Mouse (Mus musculus) layer of hippocampus, adult 18-20 months (tissue): Measurements from ENCODE around the gene Msmo1. TPM values are rescaled to one million over a fixed set of nuclear protein-coding genes. Genes with fewer than 3 reads are reported as not detected.

ENCODE experiments used
- DNase-seq, 2 experiments: peaks; one replicate each; pipeline ENCODE4 v3.0.0; 2022; ENCODE audit warnings: low spot score in 2 of 2
- long read RNA-seq: library from polyadenylated mRNA; stranded (forward); transcript quantifications from one replicate; pipeline ENCODE4 v2.0.0, GENCODE M21; 2021
- total RNA-seq, 2 experiments: library from RNA; stranded (reverse); gene quantifications; 2 replicates each; pipeline ENCODE4 v1.2.3; 2021

The Msmo1 gene
- total RNA-seq = 10 to 100 TPM; 86.1 to 89.9 TPM
- long read RNA-seq, transcript Msmo1-201 (6 exons, 2,044 nt) = major isoform, 131 of 142 reads
- long read RNA-seq, partial matches to known transcripts = 5 of 142 reads
- long read RNA-seq, other reads (novel, unspliced or antisense) = 6 of 142 reads

GRCm38 (mm10) chr8:64733271-64733943, at the start of gene Msmo1:
Msmo1 (minus strand) TSS chr8:64733792.
- DNase-seq = peak; percentile 98 to 99

GRCm38 (mm10) chr8:64781947-64782346, 48.4 kb upstream of the Msmo1 start:
- no peak for DNase-seq

DNA sequence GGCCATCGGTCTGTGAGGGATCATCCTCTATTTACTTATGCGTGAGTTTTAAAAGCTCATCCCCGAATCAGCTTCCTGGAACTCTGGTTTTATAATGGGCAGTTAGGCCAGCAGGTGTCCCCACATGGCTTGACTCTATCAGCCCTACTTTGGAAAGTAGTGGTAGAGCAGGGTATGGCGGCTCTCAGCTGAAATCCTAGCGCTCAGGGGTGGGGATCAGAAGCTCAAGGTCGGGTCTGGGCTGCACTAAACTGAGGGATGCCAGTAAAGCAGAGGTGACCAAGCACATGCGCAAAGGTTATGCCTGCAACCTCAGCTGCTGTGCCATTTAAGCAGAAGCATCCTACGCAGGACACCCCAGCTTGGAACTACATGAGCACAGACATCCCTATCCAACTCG, 44.3 kb upstream of the Msmo1 start:
- DNase-seq = no peak

DNA sequence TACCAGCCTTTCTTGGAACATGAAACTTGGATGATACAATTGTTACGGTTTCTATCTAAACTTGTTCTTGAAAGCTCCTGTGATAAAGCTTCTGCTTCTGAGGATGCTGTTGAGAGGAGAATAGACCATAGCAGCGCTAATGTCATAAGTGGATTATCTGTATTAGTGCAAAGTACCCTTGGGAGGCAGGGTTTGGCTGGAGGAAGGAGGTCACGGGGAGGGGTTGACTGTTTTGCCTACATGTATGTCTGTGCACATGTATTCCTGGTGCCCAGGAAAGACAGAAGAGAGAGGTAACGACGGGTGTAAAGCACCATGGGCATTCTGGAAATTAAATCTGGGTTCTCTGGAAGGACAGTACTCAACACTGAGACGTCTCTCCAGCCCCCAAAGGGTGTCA, 40.5 kb upstream of the Msmo1 start:
- DNase-seq = no peak

DNA sequence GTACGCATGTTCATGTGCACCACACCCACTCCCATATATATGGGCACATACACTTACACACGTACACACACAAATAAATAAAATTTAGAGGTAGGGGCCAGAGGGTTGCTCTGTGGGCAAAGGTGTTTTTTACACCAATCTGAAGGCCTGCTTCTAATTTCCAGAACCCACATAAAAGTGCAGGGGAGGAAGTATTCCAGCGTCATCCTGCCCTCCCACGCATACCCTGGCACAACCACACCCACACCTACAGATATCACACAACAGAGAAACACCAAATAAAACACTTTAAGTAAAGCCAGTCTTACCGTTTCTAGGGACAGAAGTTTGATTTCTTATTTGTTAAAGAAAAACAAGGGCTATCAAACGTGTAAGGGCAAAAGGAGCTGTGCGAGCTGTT, 37.2 kb upstream of the Msmo1 start:
- DNase-seq = no peak

DNA sequence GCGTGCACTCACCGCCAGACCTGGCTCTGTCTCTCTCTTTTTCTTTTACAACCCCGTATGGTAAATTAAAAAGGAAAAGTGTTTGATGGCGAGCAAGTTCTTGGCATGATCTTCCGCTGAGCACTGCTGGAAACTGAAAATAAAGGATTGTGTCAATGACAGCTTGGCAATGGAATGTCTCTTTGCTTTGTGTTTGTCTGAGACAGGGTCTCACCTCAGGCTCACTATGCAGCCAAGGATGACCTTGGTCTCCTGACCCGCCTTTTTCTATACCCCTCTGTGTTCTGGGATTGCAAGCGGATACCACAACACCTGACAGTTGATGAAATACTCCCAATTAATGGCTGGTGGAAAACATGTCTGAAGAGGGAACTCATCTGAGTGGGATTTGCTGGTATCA, 36.0 kb upstream of the Msmo1 start:
- no peak for DNase-seq

- no peak for DNase-seq
Observed at GRCm38 (mm10) chr8:64768645-64769044, 35.1 kb upstream of the Msmo1 start.

GRCm38 (mm10) chr8:64767047-64767446, 33.5 kb upstream of the Msmo1 start:
- no peak for DNase-seq

GRCm38 (mm10) chr8:64764075-64764474, 30.5 kb upstream of the Msmo1 start:
- no peak for DNase-seq

DNA sequence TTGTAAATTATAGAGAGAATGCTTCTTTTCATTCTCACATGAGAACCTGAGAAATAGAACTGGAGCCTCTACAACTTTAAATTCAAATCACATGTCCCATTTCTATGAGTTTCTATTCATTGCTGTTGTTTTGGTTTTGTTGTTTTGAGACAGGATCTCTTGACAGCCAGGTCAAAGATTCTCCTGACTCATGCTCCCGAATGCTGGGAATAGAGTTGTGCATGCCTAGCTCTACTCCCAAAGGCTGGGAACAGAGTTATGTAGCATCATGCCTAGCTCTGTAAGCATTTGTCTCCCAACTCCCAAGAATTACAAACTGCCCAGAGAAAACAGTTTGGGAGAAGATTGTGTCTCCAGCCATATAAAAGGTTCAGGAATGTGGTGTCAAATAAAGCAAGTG, 29.2 kb upstream of the Msmo1 start:
- no peak for DNase-seq

DNA sequence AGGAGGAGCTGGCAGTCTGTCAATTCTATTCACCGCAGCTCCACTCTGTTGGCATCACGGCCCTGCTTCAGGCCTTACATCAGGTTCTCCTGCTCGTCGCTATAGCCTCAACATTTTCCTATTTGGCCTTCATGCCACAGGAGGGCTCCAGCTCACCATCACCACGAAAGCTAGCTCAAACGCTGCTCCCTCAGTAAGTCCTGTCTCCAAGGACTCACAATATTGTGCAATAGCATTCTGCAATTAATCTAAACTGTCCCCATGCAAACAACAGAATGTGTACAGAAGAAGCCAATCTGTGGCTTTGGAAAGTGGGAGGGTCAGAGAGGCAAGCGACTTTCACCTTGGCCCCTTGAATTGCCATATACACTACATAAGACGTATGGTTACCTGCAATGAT, 27.8 kb upstream of the Msmo1 start:
- peak in 1 of 2 experiments; percentile 67 for DNase-seq

DNA sequence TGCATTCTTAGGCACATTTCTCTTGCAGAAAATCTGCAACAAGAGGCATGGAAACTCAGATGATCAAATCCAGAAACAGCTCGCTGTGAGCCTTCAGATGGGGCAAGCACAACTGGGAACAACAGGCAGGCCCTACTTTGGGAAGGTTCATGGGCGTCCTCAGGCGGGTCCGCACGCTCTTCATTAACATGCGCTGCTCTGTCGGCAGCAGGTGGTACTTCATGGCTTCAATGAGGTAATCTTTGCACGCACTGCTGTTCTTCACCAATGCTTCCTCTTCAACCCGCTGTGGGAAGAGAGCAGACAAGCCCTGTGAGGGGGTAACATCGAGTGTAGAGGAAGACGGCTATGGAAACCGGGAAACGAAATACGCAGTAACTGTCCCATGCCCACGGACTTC, 24.4 kb upstream of the Msmo1 start:
- no peak for DNase-seq

GRCm38 (mm10) chr8:64746215-64747058, 12.8 kb upstream of the Msmo1 start:
- DNase-seq = no peak

DNA sequence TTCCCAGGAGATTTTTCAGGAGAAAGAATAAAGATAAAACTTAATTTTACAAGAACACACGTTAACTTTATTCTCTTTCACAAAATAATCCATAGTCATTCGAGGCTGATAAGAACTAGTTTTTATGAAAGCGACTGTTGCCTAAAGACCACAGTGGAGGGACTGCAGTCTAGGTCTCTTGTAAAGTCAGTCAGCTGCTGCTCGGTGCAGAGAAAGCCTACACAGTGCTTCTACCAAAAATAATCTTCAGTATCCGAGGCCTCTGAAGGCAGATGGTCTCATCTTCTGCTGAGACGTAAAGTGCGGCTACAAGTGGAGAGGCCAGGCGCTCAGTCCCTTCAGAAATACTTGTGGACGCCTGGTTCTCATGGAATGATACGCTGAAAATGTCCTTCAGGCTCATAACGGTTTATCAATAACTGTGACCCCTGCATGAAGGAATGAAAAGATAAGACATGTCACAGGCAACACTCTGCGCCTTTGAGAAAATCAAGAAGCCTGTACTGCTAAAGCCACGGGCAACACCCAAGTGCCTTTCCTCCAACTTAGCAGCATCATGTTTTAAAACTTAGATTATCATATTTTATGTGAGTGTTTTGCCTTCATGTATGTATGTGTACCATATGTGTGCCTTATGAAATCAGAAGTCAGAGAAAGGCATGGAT, 7.1 kb upstream of the Msmo1 start:
- no peak for DNase-seq

DNA sequence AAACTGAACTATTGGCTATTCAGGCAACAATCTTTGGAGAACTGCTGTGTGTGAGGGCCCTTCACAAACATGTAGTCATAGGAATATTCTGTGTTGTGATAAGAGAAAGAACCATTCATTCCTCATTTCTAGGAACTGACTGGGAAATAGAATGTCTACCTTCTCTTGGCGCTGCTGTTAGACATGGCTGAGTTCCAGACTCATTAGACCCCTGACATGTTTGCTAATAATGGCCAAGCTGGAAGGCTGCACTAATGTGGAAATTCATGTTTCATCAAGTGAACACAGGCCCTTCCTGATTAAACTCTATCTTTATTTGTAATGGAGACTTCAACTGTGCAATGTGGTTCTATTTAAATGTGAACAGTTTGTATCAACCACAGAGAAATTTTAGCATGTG, 5.3 kb upstream of the Msmo1 start:
- no peak for DNase-seq

- DNase-seq = no peak
Observed at GRCm38 (mm10) chr8:64736767-64737323, 3.3 kb upstream of the Msmo1 start.

DNA sequence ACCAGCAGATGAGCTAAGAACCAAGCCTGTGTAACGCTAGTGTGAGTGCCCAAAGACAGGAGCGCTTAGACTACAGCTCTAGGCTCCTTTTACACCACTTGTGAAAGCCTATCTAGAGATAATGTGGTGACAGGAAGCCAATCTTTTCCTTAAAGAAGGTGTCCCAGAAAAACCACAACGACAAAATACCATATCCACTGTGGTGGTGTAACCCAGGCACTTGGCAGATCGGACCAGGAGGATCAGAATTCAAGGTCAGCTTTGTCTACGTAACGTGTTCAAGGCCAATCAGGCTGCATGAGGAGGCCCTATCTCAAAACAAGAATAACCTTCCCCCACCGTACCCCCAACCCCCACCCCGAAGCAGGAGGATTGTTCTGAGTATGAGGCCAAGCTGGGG, 1.6 kb upstream of the Msmo1 start:
- no peak for DNase-seq

DNA sequence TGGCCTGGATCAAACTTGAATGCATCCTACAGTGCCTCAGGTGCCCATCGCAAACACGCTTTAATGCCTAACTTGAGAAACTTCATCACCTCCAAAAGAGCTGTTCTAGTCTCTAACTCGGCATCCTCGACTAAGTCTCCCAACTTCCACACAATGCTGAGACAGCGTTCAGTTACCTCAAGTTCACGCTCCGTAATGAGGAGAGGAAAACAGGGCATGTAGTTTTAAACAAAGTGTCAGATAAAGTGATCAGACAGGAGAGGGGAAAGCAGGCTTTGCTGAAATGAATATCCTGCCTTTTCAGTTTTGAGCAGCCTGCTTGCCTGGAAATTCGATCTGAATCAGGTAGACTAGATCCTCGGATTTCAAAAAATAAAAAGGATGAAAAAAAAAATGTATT, 996 bp downstream of the Msmo1 start:
- DNase-seq = no peak

DNA sequence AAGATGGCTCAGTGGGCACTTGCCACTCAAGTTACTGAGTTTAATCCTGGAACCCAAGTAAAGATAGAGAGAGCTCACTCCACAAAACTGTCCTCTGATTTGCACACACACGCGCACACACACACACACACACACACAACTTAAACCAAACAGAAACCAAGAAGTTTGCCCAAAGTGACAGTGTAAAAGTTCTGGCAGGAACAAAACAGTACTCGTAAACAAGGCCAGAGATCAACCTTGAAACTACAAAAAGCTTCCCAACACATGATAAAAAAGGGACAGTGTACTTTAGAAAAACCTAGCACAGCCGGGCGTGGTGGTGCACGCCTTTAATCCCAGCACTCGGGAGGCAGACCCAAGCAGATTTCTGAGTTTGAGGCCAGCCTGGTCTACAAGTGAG, 5.4 kb downstream of the Msmo1 start:
- no peak for DNase-seq

DNA sequence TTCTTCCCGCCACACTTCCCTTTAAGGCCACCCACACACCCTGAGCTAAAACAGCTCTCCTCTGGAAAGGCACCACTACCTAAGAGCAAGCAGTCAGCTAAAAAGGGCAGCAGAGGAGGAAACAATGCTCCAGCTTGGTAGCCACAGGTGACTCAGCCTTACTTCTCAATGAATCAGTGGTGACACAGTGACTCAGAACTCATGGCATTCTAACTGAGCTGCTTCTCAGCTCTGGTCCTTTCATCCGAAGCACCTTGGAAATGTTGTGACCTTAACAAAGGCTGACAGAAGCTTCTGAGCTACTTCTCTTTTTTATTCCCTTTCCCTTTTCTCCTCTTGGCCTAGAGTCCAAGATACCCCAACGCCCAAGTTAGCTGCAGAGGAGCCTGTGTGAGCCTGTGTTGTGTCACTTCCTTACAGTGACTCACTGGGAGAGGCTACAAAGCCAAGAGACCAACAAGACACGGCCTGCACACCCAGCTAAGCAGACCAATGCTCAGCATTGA, 7.3 kb downstream of the Msmo1 start:
- DNase-seq = no peak

- DNase-seq = no peak
Observed at GRCm38 (mm10) chr8:64723206-64723605, 10.4 kb downstream of the Msmo1 start.
